Mouse (Mus musculus) urinary bladder, adult 18-20 months (tissue): ENCODE results near the gene Rsg1.

ENCODE experiments used
- DNase-seq, 2 experiments: peaks; one replicate each; pipeline ENCODE4 v3.0.0; 2022; ENCODE audit warnings: low spot score in 2 of 2, mixed read lengths in 2 of 2

Rsg1 gene

DNA sequence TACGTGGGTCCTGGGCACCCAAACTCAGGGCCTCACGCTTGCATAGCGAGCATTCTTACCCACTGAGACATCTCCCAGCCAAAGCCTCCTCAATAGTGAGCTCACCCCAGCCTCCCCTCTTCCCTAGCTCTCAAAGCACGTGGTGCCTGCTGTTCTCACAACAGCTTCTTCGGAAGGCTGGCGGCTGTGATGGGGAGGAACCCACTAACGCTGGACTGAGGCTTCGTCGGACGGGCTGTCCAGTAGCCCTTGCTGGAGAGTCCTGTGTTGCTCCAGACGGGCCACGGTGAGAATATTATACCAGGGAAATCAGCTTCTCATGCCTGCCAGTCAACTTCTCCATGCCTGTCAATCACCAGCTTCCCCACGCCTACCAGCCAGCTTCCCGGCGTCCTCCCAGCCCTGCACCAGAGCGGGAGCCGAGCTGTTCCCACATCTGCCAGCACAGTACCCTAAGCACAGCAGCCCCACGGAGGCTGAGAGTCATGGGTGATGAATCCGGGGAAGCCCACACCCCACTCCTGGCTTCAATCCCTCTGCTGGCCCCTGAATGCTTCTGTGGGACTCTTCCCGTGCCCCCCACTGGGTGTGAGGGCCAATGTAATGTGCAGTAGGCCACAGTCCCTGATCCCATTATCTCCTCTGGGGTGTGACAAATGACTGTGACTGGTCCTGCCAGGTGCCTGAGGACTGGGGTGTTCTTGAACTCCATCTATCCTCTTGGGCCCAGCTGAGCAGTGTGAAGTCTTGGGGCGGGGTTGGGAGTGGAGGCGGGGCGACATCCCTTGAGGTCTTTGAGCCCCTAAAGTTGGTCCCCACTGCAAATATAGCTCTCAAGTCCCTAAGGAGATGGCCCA lies 61.0 kb downstream of the Rsg1 start:
- DNase-seq: no peak
